Mouse (Mus musculus): ENCODE data around the gene Col5a2. TPM values are rescaled to one million over a fixed set of nuclear protein-coding genes. Genes with fewer than 3 reads are reported as not detected.

Gene Col5a2
- polyA plus RNA-seq, 1 experiment from 2014 or later: 71.6 TPM

- H3K36me3 ChIP-seq: peaks cover 18% of the 10 kb centered on the region
- H3K4me1 ChIP-seq (replicated peaks): no peaks in the 10 kb centered on the region
- H3K4me3 ChIP-seq: no peak overlapping the region
- no peak for ATAC-seq (ENCODE audit: insufficient number of reproducible peaks, low FRiP score)
- H3K27me3 ChIP-seq (replicated peaks): no peaks in the 10 kb centered on the region
- H3K4me2 ChIP-seq: no peak overlapping the region
- WGBS: 94% methylated on average over 1 of the region's 1 CpGs
- no peak overlapping the region for H3K27ac ChIP-seq (ENCODE audit: poor library complexity, severe bottlenecking)
- no peak overlapping the region for H3K9ac ChIP-seq
- no peaks in the 10 kb centered on the region for H3K9me3 ChIP-seq (replicated peaks)
These were observed 173.9 kb downstream of the Col5a2 start for GRCm38 (mm10) chr1:45329149-45329548.

Other genes with a start within 250 kb of the Col5a2 start
- 682 and 688 TPM in 2 replicates for gene Col3a1, start 191.7 kb downstream of the Col5a2 start, polyA plus RNA-seq (2016; fragmentation: Nextera tagmentation; extraction: Ambion mirVana)

Measured in heart, embryonic 12.5 days (tissue).